Mouse (Mus musculus): ENCODE data around the gene Hoxa7. TPM values are rescaled to one million over a fixed set of nuclear protein-coding genes. Genes with fewer than 3 reads are reported as not detected.

Gene Hoxa7
- total and polyA plus RNA-seq, 3 experiments = 0.17 TPM; not detected in 2

DNA sequence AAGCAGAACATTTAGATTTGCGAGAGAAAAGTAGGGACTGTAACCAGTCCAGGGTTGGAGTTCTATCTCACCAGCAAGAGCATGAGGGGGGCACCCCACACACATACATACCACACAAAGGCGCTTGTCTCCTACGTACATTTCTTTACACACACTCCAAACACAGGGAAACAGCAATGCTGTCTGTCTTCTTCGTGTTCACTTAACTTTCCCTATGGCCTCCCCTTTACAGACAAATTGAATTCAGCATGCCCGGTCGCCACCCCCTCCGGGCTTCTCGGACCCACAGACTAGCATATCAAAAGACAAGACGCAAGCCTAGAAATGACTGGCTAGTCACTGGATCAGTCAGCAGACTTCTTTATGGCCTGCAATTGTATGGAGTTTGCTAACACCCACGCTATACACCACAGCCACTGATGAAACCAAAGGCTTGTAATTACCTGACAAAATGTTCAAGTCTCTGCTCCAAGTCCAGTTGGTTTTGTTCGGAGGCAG lies 41.4 kb downstream of the Hoxa7 start:
- no peak overlapping the region for H3K4me3 ChIP-seq (ENCODE audit: control insufficient read depth in 1 of 2, insufficient read depth in 1 of 2, low read depth in 2 of 2, low read length in 2 of 2)
- no peak for DNase-seq (ENCODE audit: low read depth, low spot score)
- H3K9ac ChIP-seq (ENCODE audit: control insufficient read depth, low read depth, low read length, poor library complexity, severe bottlenecking) = no peak overlapping the region
- H3K27me3 ChIP-seq (ENCODE audit: control insufficient read depth in 1 of 2, insufficient read depth in 2 of 2, low read length in 2 of 2) = no peaks in the 10 kb centered on the region
- H3K36me3 ChIP-seq (ENCODE audit: control insufficient read depth in 1 of 2, insufficient read depth in 2 of 2, low read length in 2 of 2) = no peaks in the 10 kb centered on the region
- H3K4me1 ChIP-seq (ENCODE audit: control insufficient read depth in 1 of 2, insufficient read depth in 2 of 2, low read length in 2 of 2) = no peaks in the 10 kb centered on the region
- H3K9me3 ChIP-seq (replicated peaks; ENCODE audit: insufficient read depth, low read length) = no peaks in the 10 kb centered on the region
- H3K79me2 ChIP-seq (ENCODE audit: control insufficient read depth, insufficient read depth, low read length, poor library complexity) = no peaks in the 10 kb centered on the region
- TF ChIP-seq USF1 (IDR thresholded peaks at IDR 0.05; ENCODE audit: low read depth, low read length) (no peak), MAZ (IDR thresholded peaks at IDR 0.05; ENCODE audit: low read depth, low read length) (no peak), SMC3 (IDR thresholded peaks at IDR 0.05; ENCODE audit: low read depth, low read length) (no peak), MXI1 (IDR thresholded peaks at IDR 0.05; ENCODE audit: low read depth, low read length) (no peak), POLR2AphosphoS2 (IDR thresholded peaks at IDR 0.05; ENCODE audit: low read length) (no peak), ETS1 (IDR thresholded peaks at IDR 0.05; ENCODE audit: low read depth, low read length) (no peak), JUND (IDR thresholded peaks at IDR 0.05; ENCODE audit: low read depth, low read length) (no peak), UBTF (IDR thresholded peaks at IDR 0.05; ENCODE audit: borderline replicate concordance, insufficient read depth, low read depth, low read length) (no peak), E2F4 (IDR thresholded peaks at IDR 0.05; ENCODE audit: borderline replicate concordance, low read depth, low read length) (no peak), MYC (IDR thresholded peaks at IDR 0.05; ENCODE audit: low read depth, low read length) (no peak), SIN3A (IDR thresholded peaks at IDR 0.05; ENCODE audit: low read length) (no peak), ELF1 (IDR thresholded peaks at IDR 0.05; ENCODE audit: low read depth, low read length) (no peak), CHD2 (IDR thresholded peaks at IDR 0.05; ENCODE audit: low read length) (no peak)
- no peak overlapping the region for H3K27ac ChIP-seq (ENCODE audit: control insufficient read depth, low read depth, low read length)

DNA sequence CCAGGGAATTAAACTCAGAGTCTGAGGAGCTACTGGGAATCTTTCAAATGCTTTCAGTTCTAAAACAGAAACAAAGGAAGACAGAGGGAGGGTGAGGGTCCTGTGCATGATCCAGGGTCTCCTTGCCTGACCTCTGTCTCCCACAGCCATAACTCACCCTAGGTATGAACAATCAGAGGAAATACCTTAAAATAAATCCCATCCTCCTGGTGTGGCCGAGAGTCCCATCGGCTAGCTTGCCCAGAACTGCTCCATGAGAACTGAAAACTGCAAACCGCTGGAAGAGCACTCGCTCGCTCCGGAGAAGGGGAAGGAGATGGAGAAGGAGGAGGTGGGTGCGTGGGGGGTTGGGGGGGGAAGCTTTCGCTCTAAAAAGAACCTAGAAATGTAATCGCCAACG lies 42.0 kb downstream of the Hoxa7 start:
- H3K9ac ChIP-seq (ENCODE audit: control insufficient read depth, low read depth, low read length, poor library complexity, severe bottlenecking) = no peak overlapping the region
- no peak for TF ChIP-seq RAD21 (IDR thresholded peaks at IDR 0.05; ENCODE audit: low read depth, low read length)
- no peak for TF ChIP-seq UBTF (IDR thresholded peaks at IDR 0.05; ENCODE audit: borderline replicate concordance, insufficient read depth, low read depth, low read length)
- TF ChIP-seq KAT2A (conservative IDR thresholded peaks at IDR 0.05; ENCODE audit: low read depth, low read length) = no peak
- TF ChIP-seq CHD1 (IDR thresholded peaks at IDR 0.05; ENCODE audit: low read depth, low read length) = no peak
- no peak for TF ChIP-seq SMC3 (IDR thresholded peaks at IDR 0.05; ENCODE audit: low read depth, low read length)
- TF ChIP-seq EP300 (IDR thresholded peaks at IDR 0.05; ENCODE audit: low read depth in 1 of 2, low read length in 2 of 2) = no peak
- no peak for TF ChIP-seq ETS1 (IDR thresholded peaks at IDR 0.05; ENCODE audit: low read depth, low read length)
- TF ChIP-seq BHLHE40 (IDR thresholded peaks at IDR 0.05; ENCODE audit: borderline replicate concordance, low read depth, low read length) = no peak
- no peak for TF ChIP-seq E2F4 (IDR thresholded peaks at IDR 0.05; ENCODE audit: borderline replicate concordance, low read depth, low read length)
- no peak for TF ChIP-seq ZKSCAN1 (IDR thresholded peaks at IDR 0.05; ENCODE audit: low read depth, low read length)
- no peak for TF ChIP-seq MAX (IDR thresholded peaks at IDR 0.05; ENCODE audit: low read length)
- DNase-seq (ENCODE audit: low read depth, low spot score) = no peak
- no peaks in the 10 kb centered on the region for H3K9me3 ChIP-seq (replicated peaks; ENCODE audit: insufficient read depth, low read length)
- no peaks in the 10 kb centered on the region for H3K4me1 ChIP-seq (ENCODE audit: control insufficient read depth in 1 of 2, insufficient read depth in 2 of 2, low read length in 2 of 2)
- no peak overlapping the region for H3K4me3 ChIP-seq (ENCODE audit: control insufficient read depth in 1 of 2, insufficient read depth in 1 of 2, low read depth in 2 of 2, low read length in 2 of 2)
- no peaks in the 10 kb centered on the region for H3K79me2 ChIP-seq (ENCODE audit: control insufficient read depth, insufficient read depth, low read length, poor library complexity)
- H3K36me3 ChIP-seq (ENCODE audit: control insufficient read depth in 1 of 2, insufficient read depth in 2 of 2, low read length in 2 of 2) = no peaks in the 10 kb centered on the region
- H3K27ac ChIP-seq (ENCODE audit: control insufficient read depth, low read depth, low read length) = no peak overlapping the region
- H3K27me3 ChIP-seq (ENCODE audit: control insufficient read depth in 1 of 2, insufficient read depth in 2 of 2, low read length in 2 of 2) = no peaks in the 10 kb centered on the region
